ENCODE assay signal across 17 mouse cellular contexts in genomic region chr6:51744607-51745006, GRCm38 (mm10).
A peak's percentile ranks its signal among the peaks of the same experiment; 100 is the strongest.
DNase-seq lines count a peak whose midpoint lies in the region; ATAC-seq lines count a peak whose summit lies in the region.
"Had no signal": no experiment of that assay in that cellular context is flagged by ENCODE, and none has a peak within 500 bp of the region (broad histone marks: within the 10 kb centered on the region; RNA-seq: fewer than 3 reads in every experiment).

No protein-coding gene starts in this region.

- H3K27ac ChIP-seq in hindbrain, embryonic 14.5 days, result peak overlapping the region; percentile 47; the same call in 1 of the 2 replicates
- H3K27ac ChIP-seq in hindbrain, embryonic 10.5 days, result no peak overlapping the region; the same call in 1 of the 2 replicates
- no peak overlapping the region for H3K27ac ChIP-seq in kidney, embryonic 16.5 days (ENCODE audit: low read length)
- 0 out of 2 replicates have a peak overlapping the region, but pooled peaks have one; percentile 50 for H3K27ac ChIP-seq in neural tube, embryonic 13.5 days (replicated peaks)
- H3K27ac ChIP-seq: embryonic facial prominence, embryonic 12.5 days; forebrain, embryonic 15.5 days; heart, embryonic 10.5 days; heart, embryonic 15.5 days had no signal

- H3K4me2 ChIP-seq in hindbrain, embryonic 14.5 days (replicated peaks), result no peak overlapping the region
- H3K4me2 ChIP-seq in kidney, embryonic 16.5 days (replicated peaks; ENCODE audit: low read depth, low read length), result no peak overlapping the region
- H3K4me2 ChIP-seq in neural tube, embryonic 13.5 days, result no peak overlapping the region
- H3K4me2 ChIP-seq: embryonic facial prominence, embryonic 12.5 days; forebrain, embryonic 15.5 days; heart, embryonic 15.5 days had no signal

- ATAC-seq in hindbrain, embryonic 14.5 days (ENCODE audit: low FRiP score), result no peak
- peak; percentile 29; the same call in 1 of the 2 replicates for ATAC-seq in kidney, embryonic 16.5 days (ENCODE audit: low FRiP score, low TSS enrichment)
- no peak for ATAC-seq in neural tube, embryonic 13.5 days (ENCODE audit: low read depth)
- ATAC-seq: forebrain, embryonic 15.5 days had no signal

- 78% methylated on average over 2 of the region's 2 CpGs for WGBS in hindbrain, embryonic 14.5 days
- WGBS in hindbrain, embryonic 10.5 days, result 55% methylated on average over 2 of the region's 2 CpGs
- whole genome bisulfite sequencing in kidney, embryonic 16.5 days, result 40% methylated on average over 2 of the region's 2 CpGs
- 42% methylated on average over 2 of the region's 2 CpGs for WGBS in neural tube, embryonic 13.5 days

- no peak overlapping the region for H3K9ac ChIP-seq in hindbrain, embryonic 14.5 days
- no peak overlapping the region for H3K9ac ChIP-seq in kidney, embryonic 16.5 days (replicated peaks; ENCODE audit: low read length)
- H3K9ac ChIP-seq in neural tube, embryonic 13.5 days, result no peak overlapping the region
- H3K9ac ChIP-seq: embryonic facial prominence, embryonic 12.5 days; forebrain, embryonic 15.5 days; heart, embryonic 15.5 days had no signal

- peaks cover 37% of the 10 kb centered on the region for H3K4me1 ChIP-seq in hindbrain, embryonic 14.5 days (replicated peaks; ENCODE audit: control insufficient read depth, insufficient read depth, low read length)
- peaks cover 22% of the 10 kb centered on the region; the same call in 1 of the 2 replicates for H3K4me1 ChIP-seq in hindbrain, embryonic 10.5 days (replicated peaks)
- H3K4me1 ChIP-seq in kidney, embryonic 16.5 days (ENCODE audit: insufficient read depth, low read length), result peaks cover 9% of the 10 kb centered on the region; the same call in 1 of the 2 replicates
- peaks cover 48% of the 10 kb centered on the region for H3K4me1 ChIP-seq in neural tube, embryonic 13.5 days (replicated peaks)

- H3K36me3 ChIP-seq in hindbrain, embryonic 14.5 days (replicated peaks; ENCODE audit: control insufficient read depth, insufficient read depth), result no peaks in the 10 kb centered on the region
- H3K36me3 ChIP-seq in hindbrain, embryonic 10.5 days, result no peaks in the 10 kb centered on the region
- H3K36me3 ChIP-seq in kidney, embryonic 16.5 days (ENCODE audit: insufficient read depth, low read length), result no peaks in the 10 kb centered on the region
- no peaks in the 10 kb centered on the region for H3K36me3 ChIP-seq in neural tube, embryonic 13.5 days
- H3K36me3 ChIP-seq: embryonic facial prominence, embryonic 12.5 days; forebrain, embryonic 15.5 days; heart, embryonic 10.5 days; heart, embryonic 15.5 days had no signal

- H3K9me3 ChIP-seq in hindbrain, embryonic 14.5 days (ENCODE audit: control insufficient read depth, low read length), result no peaks in the 10 kb centered on the region
- H3K9me3 ChIP-seq in hindbrain, embryonic 10.5 days, result no peaks in the 10 kb centered on the region
- no peaks in the 10 kb centered on the region for H3K9me3 ChIP-seq in kidney, embryonic 16.5 days (ENCODE audit: low read length)
- H3K9me3 ChIP-seq in neural tube, embryonic 13.5 days, result no peaks in the 10 kb centered on the region
- H3K9me3 ChIP-seq: embryonic facial prominence, embryonic 12.5 days; forebrain, embryonic 15.5 days; heart, embryonic 10.5 days; heart, embryonic 15.5 days had no signal

- no peaks in the 10 kb centered on the region for H3K27me3 ChIP-seq in hindbrain, embryonic 14.5 days (ENCODE audit: control insufficient read depth, insufficient read depth, low read length)
- H3K27me3 ChIP-seq in hindbrain, embryonic 10.5 days (ENCODE audit: insufficient read depth, poor library complexity, severe bottlenecking), result no peaks in the 10 kb centered on the region
- H3K27me3 ChIP-seq in kidney, embryonic 16.5 days (ENCODE audit: insufficient read depth, low read length), result no peaks in the 10 kb centered on the region; the same call in 1 of the 2 replicates
- H3K27me3 ChIP-seq in neural tube, embryonic 13.5 days, result no peaks in the 10 kb centered on the region
- H3K27me3 ChIP-seq: embryonic facial prominence, embryonic 12.5 days; forebrain, embryonic 15.5 days; heart, embryonic 15.5 days had no signal

- H3K4me3 ChIP-seq in hindbrain, embryonic 14.5 days (replicated peaks; ENCODE audit: low read length), result no peak overlapping the region
- H3K4me3 ChIP-seq in hindbrain, embryonic 10.5 days, result no peak overlapping the region
- H3K4me3 ChIP-seq in kidney, embryonic 16.5 days (ENCODE audit: low read length), result no peak overlapping the region
- no peak overlapping the region for H3K4me3 ChIP-seq in neural tube, embryonic 13.5 days
- H3K4me3 ChIP-seq: embryonic facial prominence, embryonic 12.5 days; forebrain, embryonic 15.5 days; heart, embryonic 10.5 days; heart, embryonic 15.5 days had no signal

- no peak for DNase-seq in hindbrain, embryonic 14.5 days (ENCODE audit: low spot score)
- DNase-seq in hindbrain, embryonic 10.5 days (ENCODE audit: low spot score), result no peak
- DNase-seq in kidney, postnatal 14 days, result no peak
- DNase-seq in neural tube, embryonic 10.5 days (ENCODE audit: extremely low spot score, low spot score), result no peak
- DNase-seq: adrenal gland, adult 8-10 months; adrenal gland, postnatal 36 days; cerebellum, adult 2 months; cerebellum, postnatal 10 days; gastrocnemius, postnatal 36 days; heart, adult 18-20 months; heart, postnatal 14 days had no signal

Comparison
In these comparisons a context has a peak if more than half of its experiments do, and no peak if none do; other contexts are left out.
1. H3K27ac ChIP-seq: peak in hindbrain, embryonic 14.5 days (single experiment) and neural tube, embryonic 13.5 days (single experiment); none in hindbrain, embryonic 10.5 days (single experiment) and kidney, embryonic 16.5 days (single experiment).